Mouse (Mus musculus): ENCODE data around the gene Slc6a3. TPM values are rescaled to one million over a fixed set of nuclear protein-coding genes. Genes with fewer than 3 reads are reported as not detected.
A peak's percentile ranks its signal among the peaks of the same experiment; 100 is the strongest.

The Slc6a3 gene
- polyA plus RNA-seq, 1 experiment: 0.05 TPM

GRCm38 (mm10) chr13:73626410-73626744 lies 89.8 kb downstream of the Slc6a3 start:
- Histone ChIP-seq H3K27me3 (ENCODE audit: control insufficient read depth, insufficient read depth, low read length) (no peaks in the 10 kb centered on the region), H3K4me1 (ENCODE audit: control insufficient read depth, insufficient read depth, low read length) (0 out of 2 replicates have a peak, but pooled peaks cover 5% of the 10 kb centered on the region)

GRCm38 (mm10) chr13:73626745-73627549 lies 90.4 kb downstream of the Slc6a3 start, which contains the start of gene Tert:
Gene Tert, plus strand, starts transcription at chr13:73626911.
- no peak within 1 kb of the TSS for H3K27ac ChIP-seq (ENCODE audit: insufficient read depth, low read length)
- 10% methylated on average over 47 of the region's 47 CpGs for WGBS
- peak within 1 kb of the TSS; percentile 46 for H3K4me3 ChIP-seq (replicated peaks; ENCODE audit: insufficient read depth, low read depth, low read length)
- TF ChIP-seq POLR2A (IDR thresholded peaks at IDR 0.05; ENCODE audit: borderline replicate concordance, insufficient read depth, low read length) (no peak), CTCF (IDR thresholded peaks at IDR 0.05; ENCODE audit: borderline replicate concordance, insufficient read depth, low read depth, low read length) (peak; percentile 32; the same call in 1 of the 2 replicates)
- peak; percentile 36 to 44 for DNase-seq
- 0 out of 2 replicates have a peak, but pooled peaks cover 5% of the 10 kb centered on the region for H3K4me1 ChIP-seq (ENCODE audit: control insufficient read depth, insufficient read depth, low read length)
- no peaks in the 10 kb centered on the region for H3K27me3 ChIP-seq (ENCODE audit: control insufficient read depth, insufficient read depth, low read length)

More at GRCm38 (mm10) chr13:73626410-73626744, 89.8 kb downstream of the Slc6a3 start:
- TF ChIP-seq POLR2A (IDR thresholded peaks at IDR 0.05; ENCODE audit: borderline replicate concordance, insufficient read depth, low read length) (no peak), CTCF (IDR thresholded peaks at IDR 0.05; ENCODE audit: borderline replicate concordance, insufficient read depth, low read depth, low read length) (no peak)
- 46% methylated on average over 6 of the region's 6 CpGs for WGBS
- Histone ChIP-seq H3K27ac (ENCODE audit: insufficient read depth, low read length) (no peak overlapping the region), H3K4me3 (replicated peaks; ENCODE audit: insufficient read depth, low read depth, low read length) (peak overlapping the region; percentile 46)
- DNase-seq: no peak

Other genes starting within 250 kb of the Slc6a3 start
- gene Mrpl36, start 208.2 kb upstream of the Slc6a3 start, polyA plus RNA-seq (2012; rRNA removed): 72.6 and 74.3 TPM in 2 replicates
- 271 and 306 TPM in 2 replicates for gene Ndufs6, start 208.2 kb upstream of the Slc6a3 start, polyA plus RNA-seq (2012; rRNA removed)
- 38.4 and 38.8 TPM in 2 replicates for gene Lpcat1, start 69.5 kb upstream of the Slc6a3 start, polyA plus RNA-seq (2012; rRNA removed)
- gene Clptm1l, start 67.3 kb downstream of the Slc6a3 start, polyA plus RNA-seq (2012; rRNA removed): 100 and 108 TPM in 2 replicates
- gene Tert, start 90.2 kb downstream of the Slc6a3 start, polyA plus RNA-seq (2012; rRNA removed): 1.4 TPM in 2 replicates
- gene Slc6a18, start 141.3 kb downstream of the Slc6a3 start, polyA plus RNA-seq (2012; rRNA removed): not detected in 2 replicates
- gene Slc6a19, start 168.1 kb downstream of the Slc6a3 start, polyA plus RNA-seq (2012; rRNA removed): 0.57 and 0.77 TPM in 2 replicates
- 3.5 and 3.7 TPM in 2 replicates for gene Slc12a7, start 196.3 kb downstream of the Slc6a3 start, polyA plus RNA-seq (2012; rRNA removed)

All from cerebellum, adult 2 months (tissue).